Mouse (Mus musculus) intestine, postnatal 0 days (tissue): Measurements from ENCODE around the gene Pdzd2. TPM values are rescaled to one million over a fixed set of nuclear protein-coding genes. Genes with fewer than 3 reads are reported as not detected.

Experiments used
- ATAC-seq: fragments of 200-750 bp; cut with Nextera tagmentation; 2 replicates; pipeline ENCODE4 v1.8.0; 2017; ENCODE audit warnings: mild to moderate bottlenecking, moderate TSS enrichment, moderate library complexity
- H3K27ac ChIP-seq: fragments of 300-500 bp; sonication (generic); 2 replicates; pipeline ENCODE4 v1.5.1; 2014; ENCODE audit warnings: mild to moderate bottlenecking, low read depth, low read length, moderate library complexity
- H3K27me3 ChIP-seq: fragments of 300-500 bp; sonication (generic); replicated peaks from 2 replicates; pipeline ENCODE4 v1.6.1; 2014; ENCODE audit warnings: low read length, mixed read lengths; ENCODE audit not compliant: control insufficient read depth, insufficient read depth
- H3K36me3 ChIP-seq: fragments of 300-500 bp; sonication (generic); 2 replicates; pipeline ENCODE4 v1.6.1; 2014; ENCODE audit warnings: mild to moderate bottlenecking, moderate library complexity; ENCODE audit not compliant: control insufficient read depth, insufficient read depth
- H3K4me1 ChIP-seq: fragments of 300-500 bp; sonication (generic); replicated peaks from 2 replicates; pipeline ENCODE4 v1.6.1; 2014; ENCODE audit warnings: antibody characterized with exemption, low read length, mixed read lengths; ENCODE audit not compliant: control insufficient read depth, insufficient read depth
- H3K4me2 ChIP-seq: fragments of 300-500 bp; sonication (generic); replicated peaks from 2 replicates; pipeline ENCODE4 v1.6.1; 2014; ENCODE audit warnings: low read depth, mild to moderate bottlenecking, moderate library complexity
- H3K4me3 ChIP-seq: fragments of 300-500 bp; sonication (generic); 2 replicates; pipeline ENCODE4 v1.5.1; 2014; ENCODE audit warnings: low read depth, low read length
- H3K9ac ChIP-seq: fragments of 300-500 bp; sonication (generic); 2 replicates; pipeline ENCODE4 v1.6.1; 2014; ENCODE audit warnings: mild to moderate bottlenecking, low read depth, low read length
- H3K9me3 ChIP-seq: fragments of 300-500 bp; sonication (generic); 2 replicates; pipeline ENCODE4 v1.6.1; 2016; ENCODE audit warnings: mixed run types; ENCODE audit not compliant: control insufficient read depth
- CTCF ChIP-seq: sonication (generic); IDR thresholded peaks from 2 replicates; pipeline ENCODE4 v1.5.1; 2016; ENCODE audit warnings: low read depth, mild to moderate bottlenecking, control low read depth, antibody characterized with exemption, moderate library complexity
- WGBS: fragments of 180-500 bp; shearing (Covaris S2); extraction: QIAGEN DNeasy Blood & Tissue Kit; methylation state at CpG from one replicate; pipeline ENCODE4 v1.1.7; 2014; 5-methylcytosine and 5-hydroxymethylcytosine counted together
- polyA plus RNA-seq: library from polyadenylated mRNA; unstranded; fragments of >200 nt; fragmentation: Nextera tagmentation; extraction: Ambion mirVana; gene quantifications from 2 replicates; pipeline ENCODE4 v1.2.1, GENCODE M21; 2015

The Pdzd2 gene
- polyA plus RNA-seq, 1 experiment from 2014 or later, result 10.1 TPM

GRCm38 (mm10) chr15:12508765-12509377 lies 230.9 kb downstream of the Pdzd2 start:
- no peak for TF ChIP-seq CTCF
- H3K27ac ChIP-seq, result no peak overlapping the region
- no peak overlapping the region for H3K4me2 ChIP-seq
- ATAC-seq, result no peak
- H3K27me3 ChIP-seq, result no peaks in the 10 kb centered on the region
- no peak overlapping the region for H3K9ac ChIP-seq
- H3K9me3 ChIP-seq, result no peaks in the 10 kb centered on the region
- no peak overlapping the region for H3K4me3 ChIP-seq
- no peaks in the 10 kb centered on the region for H3K4me1 ChIP-seq
- H3K36me3 ChIP-seq, result no peaks in the 10 kb centered on the region
- 74% methylated on average over 10 of the region's 10 CpGs for WGBS

GRCm38 (mm10) chr15:12507523-12507922 lies 232.2 kb downstream of the Pdzd2 start:
- H3K9me3 ChIP-seq, result no peaks in the 10 kb centered on the region
- WGBS, result 78% methylated on average over 4 of the region's 4 CpGs
- H3K4me3 ChIP-seq, result no peak overlapping the region
- H3K36me3 ChIP-seq, result no peaks in the 10 kb centered on the region
- H3K4me2 ChIP-seq, result no peak overlapping the region
- no peak for TF ChIP-seq CTCF
- no peak for ATAC-seq
- H3K4me1 ChIP-seq, result no peaks in the 10 kb centered on the region
- H3K9ac ChIP-seq, result no peak overlapping the region
- H3K27ac ChIP-seq, result no peak overlapping the region
- H3K27me3 ChIP-seq, result no peaks in the 10 kb centered on the region

GRCm38 (mm10) chr15:12506514-12506913 lies 233.2 kb downstream of the Pdzd2 start:
- no peak overlapping the region for H3K27ac ChIP-seq
- no peak overlapping the region for H3K9ac ChIP-seq
- H3K27me3 ChIP-seq, result no peaks in the 10 kb centered on the region
- 86% methylated on average over 10 of the region's 10 CpGs for WGBS
- H3K36me3 ChIP-seq, result no peaks in the 10 kb centered on the region
- no peaks in the 10 kb centered on the region for H3K9me3 ChIP-seq
- ATAC-seq, result no peak
- H3K4me3 ChIP-seq, result no peak overlapping the region
- TF ChIP-seq CTCF, result no peak
- H3K4me2 ChIP-seq, result no peak overlapping the region
- H3K4me1 ChIP-seq, result no peaks in the 10 kb centered on the region

- H3K4me3 ChIP-seq, result no peak overlapping the region
- 83% methylated on average over 4 of the region's 4 CpGs for WGBS
- ATAC-seq, result no peak
Observed at GRCm38 (mm10) chr15:12506085-12506484, 233.6 kb downstream of the Pdzd2 start.

GRCm38 (mm10) chr15:12505556-12505955 lies 234.2 kb downstream of the Pdzd2 start:
- Histone ChIP-seq H3K4me1 (no peaks in the 10 kb centered on the region), H3K27ac (no peak overlapping the region), H3K9me3 (no peaks in the 10 kb centered on the region), H3K4me3 (no peak overlapping the region), H3K27me3 (no peaks in the 10 kb centered on the region), H3K9ac (no peak overlapping the region), H3K36me3 (no peaks in the 10 kb centered on the region), H3K4me2 (no peak overlapping the region)
- ATAC-seq, result no peak
- TF ChIP-seq CTCF, result no peak
- 90% methylated on average over 11 of the region's 11 CpGs for WGBS

More at GRCm38 (mm10) chr15:12506085-12506484, 233.6 kb downstream of the Pdzd2 start:
- Histone ChIP-seq H3K27ac (no peak overlapping the region), H3K4me2 (no peak overlapping the region), H3K9me3 (no peaks in the 10 kb centered on the region), H3K9ac (no peak overlapping the region), H3K27me3 (no peaks in the 10 kb centered on the region), H3K4me1 (no peaks in the 10 kb centered on the region), H3K36me3 (no peaks in the 10 kb centered on the region)
- no peak for TF ChIP-seq CTCF

- H3K36me3 ChIP-seq, result no peaks in the 10 kb centered on the region
- ATAC-seq, result peak; percentile 85
- no peak; the same call in 1 of the 2 replicates for TF ChIP-seq CTCF
- H3K4me1 ChIP-seq, result no peaks in the 10 kb centered on the region
- H3K27ac ChIP-seq, result no peak overlapping the region
- H3K27me3 ChIP-seq, result no peaks in the 10 kb centered on the region
- H3K9me3 ChIP-seq, result no peaks in the 10 kb centered on the region
- H3K9ac ChIP-seq, result no peak overlapping the region
- WGBS, result 54% methylated on average over 9 of the region's 9 CpGs
- H3K4me3 ChIP-seq, result no peak overlapping the region
- H3K4me2 ChIP-seq, result no peak overlapping the region
Observed at GRCm38 (mm10) chr15:12503907-12504306, 235.8 kb downstream of the Pdzd2 start.
